Mouse (Mus musculus) midbrain, postnatal 0 days (tissue): Measurements from ENCODE around the gene Cdk9. TPM values are rescaled to one million over a fixed set of nuclear protein-coding genes. Genes with fewer than 3 reads are reported as not detected.

ENCODE experiments used
- ATAC-seq: fragments of 200-750 bp; cut with Nextera tagmentation; 2 replicates; pipeline ENCODE4 v1.8.0; 2017; ENCODE audit warnings: moderate number of reproducible peaks, mild to moderate bottlenecking, moderate TSS enrichment, moderate library complexity; ENCODE audit not compliant: low FRiP score
- DNase-seq: peaks from one replicate; pipeline ENCODE4 v3.0.0-alpha.2; 2015; ENCODE audit warnings: low spot score
- H3K27ac ChIP-seq: fragments of 300-500 bp; sonication (generic); 2 replicates; pipeline ENCODE4 v1.5.1; 2014; ENCODE audit warnings: low read depth, mild to moderate bottlenecking, low read length, mixed read lengths
- H3K27me3 ChIP-seq: fragments of 300-500 bp; sonication (generic); 2 replicates; pipeline ENCODE4 v1.6.1; 2014; ENCODE audit warnings: low read length, control low read depth, mixed read lengths; ENCODE audit not compliant: insufficient read depth
- H3K36me3 ChIP-seq: fragments of 300-500 bp; sonication (generic); 2 replicates; pipeline ENCODE4 v1.6.1; 2014; ENCODE audit warnings: low read length, control low read depth, mixed read lengths; ENCODE audit not compliant: insufficient read depth
- H3K4me1 ChIP-seq: fragments of 300-500 bp; sonication (generic); 2 replicates; pipeline ENCODE4 v1.6.1; 2014; ENCODE audit warnings: mild to moderate bottlenecking, control low read depth, antibody characterized with exemption, low read length, mixed read lengths; ENCODE audit not compliant: insufficient read depth
- H3K4me2 ChIP-seq: fragments of 300-500 bp; sonication (generic); 2 replicates; pipeline ENCODE4 v1.6.1; 2014; ENCODE audit warnings: low read depth, mild to moderate bottlenecking, low read length, mixed read lengths; ENCODE audit not compliant: poor library complexity, severe bottlenecking
- H3K4me3 ChIP-seq: fragments of 300-500 bp; sonication (generic); 2 replicates; pipeline ENCODE4 v1.5.1; 2014; ENCODE audit warnings: low read depth, mild to moderate bottlenecking, low read length, moderate library complexity
- H3K9ac ChIP-seq: fragments of 300-500 bp; sonication (generic); replicated peaks from 2 replicates; pipeline ENCODE4 v1.6.1; 2014; ENCODE audit warnings: mild to moderate bottlenecking, low read length, moderate library complexity, mixed read lengths; ENCODE audit not compliant: poor library complexity, severe bottlenecking
- H3K9me3 ChIP-seq: fragments of 300-500 bp; sonication (generic); 2 replicates; pipeline ENCODE4 v1.6.1; 2016; ENCODE audit warnings: low read length, control low read depth
- CTCF ChIP-seq: IDR thresholded peaks from 2 replicates; pipeline ENCODE4 v1.5.1; 2016; ENCODE audit warnings: antibody characterized with exemption, mild to moderate bottlenecking
- WGBS: fragments of 180-500 bp; shearing (Covaris S2); extraction: QIAGEN DNeasy Blood & Tissue Kit; methylation state at CpG from one replicate; pipeline ENCODE4 v1.1.7; 2014; 5-methylcytosine and 5-hydroxymethylcytosine counted together
- polyA plus RNA-seq: library from polyadenylated mRNA; unstranded; fragments of >200 nt; fragmentation: Nextera tagmentation; extraction: Ambion mirVana; gene quantifications from 2 replicates; pipeline ENCODE4 v1.2.1, GENCODE M21; 2015
- total RNA-seq: library from RNA; depleted of rRNA; stranded (reverse); fragments of >200 nt; gene quantifications from 2 replicates; pipeline ENCODE4 v1.2.3, GENCODE M21; 2014

Gene Cdk9
- total and polyA plus RNA-seq, 2 experiments from 2014 or later: 59.4 to 88.1 TPM

GRCm38 (mm10) chr2:32750199-32750598 lies 37.3 kb upstream of the Cdk9 start:
- WGBS: 72% methylated on average over 7 of the region's 7 CpGs
- DNase-seq (no peak), ATAC-seq (no peak)
- peak; percentile 27 for TF ChIP-seq CTCF
- H3K4me2 ChIP-seq: no peak overlapping the region
- no peak overlapping the region for H3K4me3 ChIP-seq
- H3K9ac ChIP-seq: no peak overlapping the region
- 0 out of 2 replicates have a peak, but pooled peaks cover 4% of the 10 kb centered on the region for H3K4me1 ChIP-seq
- no peak overlapping the region for H3K27ac ChIP-seq
- no peaks in the 10 kb centered on the region for H3K27me3 ChIP-seq
- H3K9me3 ChIP-seq: no peaks in the 10 kb centered on the region
- peaks cover 69% of the 10 kb centered on the region for H3K36me3 ChIP-seq

GRCm38 (mm10) chr2:32749082-32749481 lies 36.2 kb upstream of the Cdk9 start:
- 0 out of 2 replicates have a peak, but pooled peaks cover 4% of the 10 kb centered on the region for H3K4me1 ChIP-seq
- ATAC-seq (no peak), DNase-seq (no peak)
- H3K9ac ChIP-seq: no peak overlapping the region
- no peak for TF ChIP-seq CTCF
- no peak overlapping the region for H3K4me2 ChIP-seq
- H3K36me3 ChIP-seq: peaks cover 68% of the 10 kb centered on the region
- no peaks in the 10 kb centered on the region for H3K9me3 ChIP-seq
- no peak overlapping the region for H3K27ac ChIP-seq
- H3K27me3 ChIP-seq: no peaks in the 10 kb centered on the region
- no peak overlapping the region for H3K4me3 ChIP-seq
- 90% methylated on average over 16 of the region's 16 CpGs for WGBS

GRCm38 (mm10) chr2:32744272-32744982 lies 31.6 kb upstream of the Cdk9 start:
- no peak overlapping the region for H3K4me2 ChIP-seq
- DNase-seq: no peak
- H3K4me3 ChIP-seq: no peak overlapping the region
- no peak for TF ChIP-seq CTCF
- peaks cover 40% of the 10 kb centered on the region for H3K36me3 ChIP-seq
- H3K9me3 ChIP-seq: no peaks in the 10 kb centered on the region
- H3K9ac ChIP-seq: peak overlapping the region; percentile 24; the same call in 1 of the 2 replicates
- H3K27me3 ChIP-seq: no peaks in the 10 kb centered on the region
- peaks cover 8% of the 10 kb centered on the region; the same call in 1 of the 2 replicates for H3K4me1 ChIP-seq
- H3K27ac ChIP-seq: no peak overlapping the region
- ATAC-seq: no peak
- WGBS: 71% methylated on average over 15 of the region's 15 CpGs

GRCm38 (mm10) chr2:32742173-32742531 lies 29.3 kb upstream of the Cdk9 start:
- no peak for TF ChIP-seq CTCF
- ATAC-seq (peak; percentile 91), DNase-seq (peak; percentile 90)
- no peaks in the 10 kb centered on the region for H3K9me3 ChIP-seq
- H3K4me3 ChIP-seq: peak overlapping the region; percentile 86
- peaks cover 26% of the 10 kb centered on the region for H3K36me3 ChIP-seq
- no peaks in the 10 kb centered on the region for H3K27me3 ChIP-seq
- peaks cover 8% of the 10 kb centered on the region; the same call in 1 of the 2 replicates for H3K4me1 ChIP-seq
- peak overlapping the region; percentile 97 for H3K9ac ChIP-seq
- H3K4me2 ChIP-seq: peak overlapping the region; percentile 71
- peak overlapping the region; percentile 93 for H3K27ac ChIP-seq
- WGBS: 11% methylated on average over 18 of the region's 18 CpGs

DNA sequence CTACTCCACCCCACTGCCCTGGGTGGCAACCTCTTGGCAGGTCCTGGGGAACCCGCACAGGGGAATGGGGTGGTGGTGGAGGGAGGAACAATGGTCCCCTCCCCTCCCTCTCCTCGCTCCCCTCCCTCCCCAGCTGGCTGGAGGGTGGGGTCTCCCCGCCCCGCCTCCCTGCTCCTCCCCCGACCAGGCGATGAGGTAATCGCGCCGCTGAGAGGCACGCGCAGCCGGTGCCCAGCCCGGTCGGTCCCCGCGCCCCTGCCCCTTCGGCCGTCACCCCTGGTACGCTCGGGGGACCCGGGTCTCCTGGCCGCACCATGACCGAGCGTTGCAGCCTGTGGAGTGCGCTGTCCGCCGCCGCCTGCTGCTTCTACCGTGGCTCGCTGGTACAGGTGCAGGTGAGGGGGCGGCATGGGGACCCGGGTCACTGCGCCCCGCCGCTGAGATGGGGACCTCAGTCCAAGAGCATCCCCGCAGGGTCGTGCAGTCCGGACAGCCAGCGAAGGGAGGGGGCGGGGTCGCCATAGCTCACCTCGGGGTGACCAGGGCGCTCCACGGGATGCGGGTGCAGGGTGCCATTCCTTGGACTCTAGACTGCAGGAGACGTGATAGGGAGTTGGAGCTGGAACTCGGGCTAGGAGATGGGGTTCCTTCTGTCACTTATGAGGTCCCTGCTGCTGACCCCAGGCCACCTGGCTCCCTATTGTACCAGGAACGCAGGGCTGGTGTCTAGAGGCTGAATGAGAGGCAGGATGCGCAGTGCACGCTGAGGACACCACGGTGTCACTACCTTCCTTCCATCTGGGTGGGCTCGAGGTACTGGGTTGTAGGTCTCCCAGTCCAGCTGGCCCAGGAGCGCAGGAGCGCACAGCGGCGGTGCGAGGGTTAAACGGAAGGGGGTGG lies 28.6 kb upstream of the Cdk9 start:
- 2% methylated on average over 51 of the region's 58 CpGs for WGBS
- no peak for TF ChIP-seq CTCF
- peak overlapping the region; percentile 86 for H3K4me3 ChIP-seq

More for the DNA sequence above, 28.6 kb upstream of the Cdk9 start:
- DNase-seq: peak; percentile 72
- peak; percentile 60 for ATAC-seq
- Histone ChIP-seq H3K4me2 (peak overlapping the region; percentile 71), H3K9me3 (no peaks in the 10 kb centered on the region), H3K36me3 (peaks cover 20% of the 10 kb centered on the region), H3K27ac (peak overlapping the region; percentile 93), H3K27me3 (no peaks in the 10 kb centered on the region), H3K9ac (peak overlapping the region; percentile 97), H3K4me1 (peaks cover 8% of the 10 kb centered on the region; the same call in 1 of the 2 replicates)
